Mouse (Mus musculus): Measurements from ENCODE around the gene Oscp1. TPM values are rescaled to one million over a fixed set of nuclear protein-coding genes. Genes with fewer than 3 reads are reported as not detected.

Gene Oscp1
- polyA plus RNA-seq, 1 experiment = 11.1 TPM

DNA sequence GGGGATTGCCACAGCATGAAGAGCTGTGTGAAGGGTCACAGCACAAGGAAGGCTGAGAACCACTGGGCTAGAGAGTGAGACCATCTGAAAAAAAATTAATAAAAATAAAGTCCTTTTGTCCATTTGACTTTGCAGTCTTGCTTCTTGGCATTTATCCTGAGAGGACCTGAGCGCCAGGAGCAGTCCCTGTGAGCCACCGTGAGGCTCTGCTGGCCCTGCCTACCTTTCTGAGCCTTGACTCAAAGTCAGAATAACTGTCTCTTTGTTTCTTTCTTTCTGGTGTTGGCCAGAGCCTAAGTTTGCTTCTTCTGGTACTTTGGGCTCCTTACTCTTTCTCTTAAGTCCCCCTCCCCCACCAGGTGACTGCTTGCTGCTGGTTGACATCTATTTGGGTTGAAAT is 62.1 kb downstream of the Oscp1 start:
- H3K36me3 ChIP-seq (ENCODE audit: control insufficient read depth, insufficient read depth) = peaks cover 31% of the 10 kb centered on the region
- TF ChIP-seq MYOD1 (IDR thresholded peaks at IDR 0.05; ENCODE audit: control insufficient read depth, insufficient read length, low read depth) = no peak
- TF ChIP-seq CEBPB (IDR thresholded peaks at IDR 0.05; ENCODE audit: low read depth) = no peak
- TF ChIP-seq MYOG (IDR thresholded peaks at IDR 0.05; ENCODE audit: control insufficient read depth, extremely low read depth, insufficient read length) = no peak
- H3K79me2 ChIP-seq (ENCODE audit: control insufficient read depth, insufficient read depth) = peaks cover 78% of the 10 kb centered on the region

DNA sequence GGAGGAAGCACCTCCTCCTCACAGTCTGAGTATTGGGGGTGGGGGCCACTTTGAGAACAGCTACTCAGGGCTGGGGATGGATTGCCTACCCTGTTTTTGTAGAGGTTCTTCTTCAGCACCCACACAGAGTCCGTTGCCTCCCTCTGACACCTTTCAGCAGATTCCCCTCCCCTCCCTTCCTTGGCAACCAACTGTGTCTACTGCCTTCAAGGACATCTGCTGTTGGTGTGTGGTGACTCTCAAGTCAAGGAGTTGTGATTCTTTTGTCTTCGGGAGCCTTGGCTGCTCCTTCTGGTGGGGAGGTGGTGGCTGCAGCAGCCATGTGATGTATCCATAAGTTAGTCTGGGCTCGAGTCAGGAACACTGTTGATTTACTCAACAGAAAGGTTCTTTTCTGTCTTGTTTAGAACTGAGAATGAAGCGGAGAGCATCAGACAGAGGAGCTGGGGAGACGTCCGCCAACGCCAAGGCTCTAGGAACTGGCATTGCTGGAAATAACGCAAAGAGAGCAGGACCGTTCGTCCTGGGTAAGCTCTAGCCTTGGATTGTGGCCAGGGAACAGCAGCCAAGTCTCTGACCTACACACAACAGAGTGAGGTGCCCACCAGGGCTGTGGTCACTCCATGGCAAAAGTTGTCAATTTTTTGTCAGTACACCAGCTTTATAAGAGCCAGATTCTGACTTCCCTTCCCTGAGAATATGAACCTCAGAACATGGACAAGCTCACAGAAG is 65.1 kb downstream of the Oscp1 start:
- no peaks in the 10 kb centered on the region for H3K27me3 ChIP-seq (ENCODE audit: control insufficient read depth, insufficient read depth, insufficient read length)
- H3K4me3 ChIP-seq (ENCODE audit: insufficient read depth, poor library complexity, severe bottlenecking) = no peak overlapping the region
- TF ChIP-seq CEBPB (IDR thresholded peaks at IDR 0.05; ENCODE audit: low read depth) = no peak
- no peak for TF ChIP-seq FOSL1 (IDR thresholded peaks at IDR 0.05; ENCODE audit: insufficient read depth, low read length, poor library complexity, severe bottlenecking)
- TF ChIP-seq USF1 (IDR thresholded peaks at IDR 0.05; ENCODE audit: low read depth) = no peak
- TF ChIP-seq CTCF (IDR thresholded peaks at IDR 0.05; ENCODE audit: control insufficient read depth, insufficient read depth, insufficient read length) = no peak
- H3K79me3 ChIP-seq (ENCODE audit: low read depth) = peaks cover 9% of the 10 kb centered on the region
- peaks cover 49% of the 10 kb centered on the region for H3K79me2 ChIP-seq (ENCODE audit: control insufficient read depth, insufficient read depth)
- no peak overlapping the region for H3ac ChIP-seq (ENCODE audit: control insufficient read depth, insufficient read length, low read depth)
- peaks cover 50% of the 10 kb centered on the region for H3K36me3 ChIP-seq (ENCODE audit: control insufficient read depth, insufficient read depth)

More for the DNA sequence above, 62.1 kb downstream of the Oscp1 start:
- Histone ChIP-seq H3K79me3 (ENCODE audit: low read depth) (peaks cover 17% of the 10 kb centered on the region), H3ac (ENCODE audit: control insufficient read depth, insufficient read length, low read depth) (no peak overlapping the region), H3K27me3 (ENCODE audit: control insufficient read depth, insufficient read depth, insufficient read length) (no peaks in the 10 kb centered on the region), H3K4me3 (ENCODE audit: insufficient read depth, poor library complexity, severe bottlenecking) (no peak overlapping the region)

- Histone ChIP-seq H3ac (ENCODE audit: control insufficient read depth, insufficient read length, low read depth) (no peak overlapping the region), H3K79me2 (ENCODE audit: control insufficient read depth, insufficient read depth) (peaks cover 12% of the 10 kb centered on the region), H3K36me3 (ENCODE audit: control insufficient read depth, insufficient read depth) (peaks cover 73% of the 10 kb centered on the region), H3K4me3 (ENCODE audit: insufficient read depth, poor library complexity, severe bottlenecking) (no peak overlapping the region), H3K27me3 (ENCODE audit: control insufficient read depth, insufficient read depth, insufficient read length) (no peaks in the 10 kb centered on the region), H3K79me3 (ENCODE audit: low read depth) (no peaks in the 10 kb centered on the region)
- TF ChIP-seq MYOD1 (IDR thresholded peaks at IDR 0.05; ENCODE audit: control insufficient read depth, insufficient read length, low read depth) = no peak
- no peak for TF ChIP-seq CTCF (IDR thresholded peaks at IDR 0.05; ENCODE audit: control insufficient read depth, insufficient read depth, insufficient read length)
- no peak for TF ChIP-seq MYOG (IDR thresholded peaks at IDR 0.05; ENCODE audit: control insufficient read depth, extremely low read depth, insufficient read length)
- TF ChIP-seq FOSL1 (IDR thresholded peaks at IDR 0.05; ENCODE audit: insufficient read depth, low read length, poor library complexity, severe bottlenecking) = no peak
- TF ChIP-seq CEBPB (IDR thresholded peaks at IDR 0.05; ENCODE audit: low read depth) = no peak
- TF ChIP-seq USF1 (IDR thresholded peaks at IDR 0.05; ENCODE audit: low read depth) = no peak
- no peak for TF ChIP-seq MAX (IDR thresholded peaks at IDR 0.05)
These were observed 72.1 kb downstream of the Oscp1 start for GRCm38 (mm10) chr4:126130502-126130901.

DNA sequence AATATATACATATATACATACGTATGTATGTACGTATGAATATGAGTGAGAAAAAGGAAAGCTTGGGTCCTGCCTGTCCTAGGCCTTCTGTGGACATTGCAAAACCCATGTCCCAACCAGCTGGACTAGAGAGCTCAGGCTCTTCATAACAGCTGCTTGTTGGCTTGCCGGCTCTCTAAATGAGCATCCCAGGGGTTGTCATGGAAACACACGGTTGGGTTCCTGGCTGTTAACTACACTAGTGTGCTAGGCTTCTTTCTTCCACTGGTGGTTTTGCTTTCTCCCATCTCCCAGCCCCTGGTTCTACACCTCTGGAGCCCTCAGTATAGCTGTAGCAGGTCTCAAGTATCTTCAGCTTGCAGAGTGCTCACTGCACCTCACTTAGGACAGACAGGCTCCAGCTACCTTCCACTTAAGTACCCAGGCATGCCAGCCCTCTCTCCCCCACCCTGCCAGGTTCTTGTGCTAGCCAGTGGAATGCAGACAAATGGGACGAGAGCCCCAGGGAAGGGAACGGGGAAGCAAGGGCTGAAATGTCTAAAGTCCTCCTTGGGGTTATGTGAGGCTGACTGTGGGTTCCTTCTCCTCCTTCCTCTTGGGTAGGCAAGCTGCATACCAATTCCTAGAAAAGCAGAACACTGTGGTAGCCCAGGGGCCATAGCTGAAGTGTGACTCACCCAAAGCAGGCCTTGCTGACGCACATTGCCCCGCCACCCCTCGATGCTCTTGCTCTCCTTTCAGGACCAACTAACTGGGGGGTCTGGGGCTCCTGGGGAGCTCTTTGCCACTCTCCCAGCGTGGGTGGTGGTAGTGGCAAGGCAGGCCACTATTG is 73.1 kb downstream of the Oscp1 start:
- TF ChIP-seq CEBPB (IDR thresholded peaks at IDR 0.05; ENCODE audit: low read depth) = no peak
- no peak for TF ChIP-seq CTCF (IDR thresholded peaks at IDR 0.05; ENCODE audit: control insufficient read depth, insufficient read depth, insufficient read length)
- TF ChIP-seq MAX (IDR thresholded peaks at IDR 0.05) = peak; percentile 39
- no peak for TF ChIP-seq MYOG (IDR thresholded peaks at IDR 0.05; ENCODE audit: control insufficient read depth, extremely low read depth, insufficient read length)
- no peak for TF ChIP-seq MYOD1 (IDR thresholded peaks at IDR 0.05; ENCODE audit: control insufficient read depth, insufficient read length, low read depth)
- TF ChIP-seq FOSL1 (IDR thresholded peaks at IDR 0.05; ENCODE audit: insufficient read depth, low read length, poor library complexity, severe bottlenecking) = peak; percentile 75
- TF ChIP-seq USF1 (IDR thresholded peaks at IDR 0.05; ENCODE audit: low read depth) = no peak
- Histone ChIP-seq H3K79me3 (ENCODE audit: low read depth) (no peaks in the 10 kb centered on the region), H3K4me3 (ENCODE audit: insufficient read depth, poor library complexity, severe bottlenecking) (no peak overlapping the region), H3K36me3 (ENCODE audit: control insufficient read depth, insufficient read depth) (peaks cover 73% of the 10 kb centered on the region), H3ac (ENCODE audit: control insufficient read depth, insufficient read length, low read depth) (no peak overlapping the region), H3K27me3 (ENCODE audit: control insufficient read depth, insufficient read depth, insufficient read length) (no peaks in the 10 kb centered on the region), H3K79me2 (ENCODE audit: control insufficient read depth, insufficient read depth) (peaks cover 12% of the 10 kb centered on the region)

DNA sequence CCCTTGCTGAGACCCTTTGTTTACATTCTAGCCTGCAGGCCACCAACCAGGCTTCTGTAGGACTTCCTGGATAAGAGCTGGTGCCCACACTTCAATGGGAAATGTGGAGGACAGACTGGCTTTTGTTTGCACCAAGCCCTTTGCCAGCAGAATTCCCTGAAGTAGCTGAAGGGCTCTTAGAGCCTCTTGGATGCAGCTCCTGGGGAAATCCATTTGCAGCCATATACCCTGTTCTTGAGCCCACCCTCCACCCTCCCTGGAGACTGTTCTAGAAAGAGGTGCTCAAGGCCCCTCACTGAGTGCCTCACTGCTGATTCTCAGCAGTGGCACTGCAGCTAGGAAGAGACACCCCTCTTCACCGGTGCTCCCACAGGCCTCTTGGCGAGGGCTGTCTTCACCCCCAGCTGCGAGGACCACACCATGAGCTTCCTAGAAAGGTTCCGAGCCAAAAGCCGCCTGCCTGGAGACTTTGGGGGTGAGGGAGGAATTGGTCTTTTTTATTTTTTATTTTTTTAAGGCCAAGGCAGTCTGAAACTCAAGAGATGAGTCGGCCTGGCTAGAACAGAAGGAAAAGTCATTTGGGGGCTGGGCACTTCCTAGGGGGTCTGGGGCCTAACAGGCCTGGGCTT is 74.4 kb downstream of the Oscp1 start:
- H3K36me3 ChIP-seq (ENCODE audit: control insufficient read depth, insufficient read depth) = peaks cover 77% of the 10 kb centered on the region
- no peaks in the 10 kb centered on the region for H3K79me3 ChIP-seq (ENCODE audit: low read depth)
- TF ChIP-seq FOSL1 (IDR thresholded peaks at IDR 0.05; ENCODE audit: insufficient read depth, low read length, poor library complexity, severe bottlenecking) = no peak
- no peak for TF ChIP-seq MYOD1 (IDR thresholded peaks at IDR 0.05; ENCODE audit: control insufficient read depth, insufficient read length, low read depth)
- H3K79me2 ChIP-seq (ENCODE audit: control insufficient read depth, insufficient read depth) = peaks cover 12% of the 10 kb centered on the region
- H3K27me3 ChIP-seq (ENCODE audit: control insufficient read depth, insufficient read depth, insufficient read length) = no peaks in the 10 kb centered on the region
- no peak overlapping the region for H3K4me3 ChIP-seq (ENCODE audit: insufficient read depth, poor library complexity, severe bottlenecking)
- H3ac ChIP-seq (ENCODE audit: control insufficient read depth, insufficient read length, low read depth) = no peak overlapping the region

All from C2C12 (cell line).